Mouse (Mus musculus) MEL (cell line): ENCODE measurements at regions not wholly inside any gene's neighbourhood (a gene's known extent, or its start where the extent isn't known, plus 50 kb on each side); places are given as distances from the start of the nearest gene placed in this dataset.
A peak's percentile ranks its signal among the peaks of the same experiment; 100 is the strongest.

Experiments used
- DNase-seq: peaks from one replicate; pipeline ENCODE4 v3.0.0; 2011; ENCODE audit warnings: low read depth, low spot score
- H3K27ac ChIP-seq: 2 replicates; pipeline ENCODE4 v1.5.1; 2012; ENCODE audit warnings: low read depth, mild to moderate bottlenecking, control low read depth, low read length, moderate library complexity; ENCODE audit not compliant: control insufficient read depth
- H3K27me3 ChIP-seq, 2 experiments: fragments of 150-350 bp in 1 of 2; sonication (generic) in 1 of 2; 2 replicates each; pipeline ENCODE4 v1.6.1; 2012; ENCODE audit warnings: low read length in 2 of 2, mild to moderate bottlenecking in 2 of 2, improper control_type of control experiment in 1 of 2, moderate library complexity in 1 of 2; ENCODE audit not compliant: insufficient read depth in 2 of 2, control insufficient read depth in 1 of 2
- H3K36me3 ChIP-seq, 2 experiments: 2 replicates each; pipeline ENCODE4 v1.6.1; 2012 to 2014; ENCODE audit warnings: low read length in 2 of 2, improper control_type of control experiment in 1 of 2, inconsistent platforms in 1 of 2, mild to moderate bottlenecking in 1 of 2; ENCODE audit not compliant: insufficient read depth in 2 of 2, control insufficient read depth in 1 of 2
- H3K4me1 ChIP-seq, 2 experiments: fragments of 150-350 bp in 1 of 2; sonication (generic) in 1 of 2; 2 replicates each; pipeline ENCODE4 v1.6.1; 2012; ENCODE audit warnings: low read length in 2 of 2, improper control_type of control experiment in 1 of 2, mild to moderate bottlenecking in 1 of 2; ENCODE audit not compliant: insufficient read depth in 2 of 2, control insufficient read depth in 1 of 2
- H3K4me3 ChIP-seq, 2 experiments: fragments of 150-350 bp in 1 of 2; sonication (generic) in 1 of 2; 2 replicates each; pipeline ENCODE4 v1.5.1; 2012; ENCODE audit warnings: low read depth in 2 of 2, low read length in 2 of 2, mild to moderate bottlenecking in 2 of 2, moderate library complexity in 2 of 2, control low read depth in 1 of 2, improper control_type of control experiment in 1 of 2; ENCODE audit not compliant: control insufficient read depth in 1 of 2, insufficient read depth in 1 of 2
- H3K79me2 ChIP-seq: 2 replicates; pipeline ENCODE4 v1.6.1; 2012; ENCODE audit warnings: mild to moderate bottlenecking, low read length, moderate library complexity; ENCODE audit not compliant: control insufficient read depth, poor library complexity, insufficient read depth
- H3K9ac ChIP-seq: 2 replicates; pipeline ENCODE4 v1.6.1; 2012; ENCODE audit warnings: low read depth, mild to moderate bottlenecking, control low read depth, low read length, moderate library complexity; ENCODE audit not compliant: control insufficient read depth, poor library complexity, severe bottlenecking
- H3K9me3 ChIP-seq: fragments of 150-350 bp; sonication (generic); replicated peaks from 2 replicates; pipeline ENCODE4 v1.6.1; 2012; ENCODE audit warnings: mild to moderate bottlenecking, low read length, improper control_type of control experiment, moderate library complexity; ENCODE audit not compliant: insufficient read depth
- BHLHE40 ChIP-seq: IDR thresholded peaks from 2 replicates; pipeline ENCODE4 v1.6.1; 2012; ENCODE audit warnings: low read depth, mild to moderate bottlenecking, inconsistent platforms, low read length, improper control_type of control experiment, borderline replicate concordance
- CHD1 ChIP-seq: IDR thresholded peaks from 2 replicates; pipeline ENCODE4 v1.6.1; 2012; ENCODE audit warnings: low read depth, mild to moderate bottlenecking, inconsistent platforms, low read length, improper control_type of control experiment
- CHD2 ChIP-seq: IDR thresholded peaks from 2 replicates; pipeline ENCODE4 v1.6.1; 2011; ENCODE audit warnings: low read length, improper control_type of control experiment
- CTCF ChIP-seq, 3 experiments: IDR thresholded peaks in 2 of 3; conservative IDR thresholded peaks in 1 of 3; 2 replicates each; pipeline ENCODE4 v1.5.1; 2011 to 2012; ENCODE audit warnings: low read length in 3 of 3, low read depth in 2 of 3, mild to moderate bottlenecking in 2 of 3, improper control_type of control experiment in 1 of 3, inconsistent platforms in 1 of 3, mixed read lengths in 1 of 3, moderate library complexity in 1 of 3; ENCODE audit not compliant: control insufficient read depth in 1 of 3, insufficient read depth in 1 of 3, poor library complexity in 1 of 3, severe bottlenecking in 1 of 3
- E2F4 ChIP-seq: IDR thresholded peaks from 2 replicates; pipeline ENCODE4 v1.6.1; 2011; ENCODE audit warnings: low read depth, low read length, improper control_type of control experiment, borderline replicate concordance
- ELF1 ChIP-seq: IDR thresholded peaks from 2 replicates; pipeline ENCODE4 v1.6.1; 2014; ENCODE audit warnings: low read depth, mild to moderate bottlenecking, inconsistent platforms, low read length, improper control_type of control experiment, moderate library complexity
- KAT2A ChIP-seq: conservative IDR thresholded peaks from 2 replicates; pipeline ENCODE4 v1.6.1; 2012; ENCODE audit warnings: low read depth, low read length, improper control_type of control experiment, inconsistent platforms
- MEF2A ChIP-seq: IDR thresholded peaks from 2 replicates; pipeline ENCODE4 v1.6.1; 2014; ENCODE audit warnings: low read depth, mild to moderate bottlenecking, inconsistent platforms, low read length, improper control_type of control experiment; ENCODE audit not compliant: poor library complexity, insufficient replicate concordance, severe bottlenecking; ENCODE audit errors: extremely low read depth
- NELFE ChIP-seq: IDR thresholded peaks from 2 replicates; pipeline ENCODE4 v1.6.1; 2011; ENCODE audit warnings: low read depth, low read length, improper control_type of control experiment
- NRF1 ChIP-seq: IDR thresholded peaks from 2 replicates; pipeline ENCODE4 v1.6.1; 2014; ENCODE audit warnings: low read depth, mild to moderate bottlenecking, inconsistent platforms, low read length, improper control_type of control experiment, moderate library complexity; ENCODE audit not compliant: poor library complexity, insufficient read depth, severe bottlenecking
- POLR2A ChIP-seq, 2 experiments: IDR thresholded peaks; 2 replicates each; pipeline ENCODE4 v1.6.1; 2011 to 2012; ENCODE audit warnings: low read length in 2 of 2, mild to moderate bottlenecking in 2 of 2, control low read depth in 1 of 2, improper control_type of control experiment in 1 of 2, low read depth in 1 of 2, moderate library complexity in 1 of 2; ENCODE audit not compliant: control insufficient read depth in 1 of 2, insufficient read depth in 1 of 2, poor library complexity in 1 of 2
- POLR2AphosphoS2 ChIP-seq: IDR thresholded peaks from 2 replicates; pipeline ENCODE4 v1.6.1; 2011; ENCODE audit warnings: low read length, improper control_type of control experiment
- POLR2AphosphoS5 ChIP-seq: IDR thresholded peaks from 2 replicates; pipeline ENCODE4 v1.6.1; 2012; ENCODE audit warnings: low read depth, borderline replicate concordance, mild to moderate bottlenecking, inconsistent platforms, low read length, moderate library complexity, mixed read lengths
- SIN3A ChIP-seq: IDR thresholded peaks from 2 replicates; pipeline ENCODE4 v1.6.1; 2012; ENCODE audit warnings: low read length, improper control_type of control experiment, inconsistent platforms
- TCF12 ChIP-seq: IDR thresholded peaks from 2 replicates; pipeline ENCODE4 v1.6.1; 2014; ENCODE audit warnings: low read depth, mild to moderate bottlenecking, inconsistent platforms, low read length, improper control_type of control experiment, moderate library complexity
- ZKSCAN1 ChIP-seq: IDR thresholded peaks from 2 replicates; pipeline ENCODE4 v1.6.1; 2012; ENCODE audit warnings: low read depth, mild to moderate bottlenecking, inconsistent platforms, low read length, improper control_type of control experiment, moderate library complexity
- ZMIZ1 ChIP-seq: IDR thresholded peaks from 2 replicates; pipeline ENCODE4 v1.6.1; 2012; ENCODE audit warnings: low read depth, mild to moderate bottlenecking, inconsistent platforms, low read length, improper control_type of control experiment, moderate library complexity
- ZNF384 ChIP-seq: IDR thresholded peaks from 2 replicates; pipeline ENCODE4 v1.6.1; 2012; ENCODE audit warnings: low read depth, mild to moderate bottlenecking, inconsistent platforms, low read length, improper control_type of control experiment

DNA sequence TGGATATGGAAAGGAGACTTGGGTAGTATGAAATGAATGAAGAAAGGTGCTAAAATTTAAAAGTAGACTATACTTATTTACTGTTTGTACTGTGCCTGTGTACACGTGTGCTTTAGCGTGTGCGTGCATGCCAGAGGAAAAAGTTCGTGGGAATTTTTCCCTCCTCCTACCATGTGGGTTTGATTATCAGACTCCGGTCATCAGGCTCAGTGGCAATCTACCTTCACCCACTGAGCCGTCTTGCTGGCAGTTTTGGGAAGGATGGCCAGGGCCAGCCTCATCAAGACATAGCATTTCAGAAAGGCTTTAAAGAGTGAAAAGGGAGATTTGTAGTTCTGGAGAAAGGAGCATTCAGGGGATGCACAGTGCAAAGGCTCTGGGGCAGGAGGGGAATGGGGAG is 87.0 kb upstream of the Tpm1 start:
- no peak for DNase-seq
- Histone ChIP-seq H3K9ac (no peak overlapping the region), H3K9me3 (no peaks in the 10 kb centered on the region), H3K27ac (no peak overlapping the region), H3K36me3 (no peaks in the 10 kb centered on the region), H3K4me1 (no peaks in the 10 kb centered on the region), H3K79me2 (no peaks in the 10 kb centered on the region), H3K27me3 (no peaks in the 10 kb centered on the region), H3K4me3 (no peak overlapping the region)
- TF ChIP-seq ZKSCAN1 (no peak), BHLHE40 (no peak), ZNF384 (no peak), POLR2AphosphoS5 (no peak), E2F4 (no peak), CHD1 (no peak), POLR2A (IDR thresholded peaks at IDR 0.05; ENCODE audit: control insufficient read depth in 1 of 2, insufficient read depth in 1 of 2, low read depth in 1 of 2, low read length in 2 of 2, poor library complexity in 1 of 2) (no peak), CHD2 (no peak), POLR2AphosphoS2 (no peak), NRF1 (no peak), SIN3A (no peak), MEF2A (no peak), ZMIZ1 (no peak), ELF1 (no peak), KAT2A (no peak), CTCF (IDR thresholded peaks at IDR 0.05 in 2 of 3, conservative IDR thresholded peaks at IDR 0.05 in 1 of 3; ENCODE audit: control insufficient read depth in 1 of 3, insufficient read depth in 1 of 3, low read depth in 2 of 3, low read length in 3 of 3, poor library complexity in 1 of 3, severe bottlenecking in 1 of 3) (no peak), TCF12 (no peak)

DNA sequence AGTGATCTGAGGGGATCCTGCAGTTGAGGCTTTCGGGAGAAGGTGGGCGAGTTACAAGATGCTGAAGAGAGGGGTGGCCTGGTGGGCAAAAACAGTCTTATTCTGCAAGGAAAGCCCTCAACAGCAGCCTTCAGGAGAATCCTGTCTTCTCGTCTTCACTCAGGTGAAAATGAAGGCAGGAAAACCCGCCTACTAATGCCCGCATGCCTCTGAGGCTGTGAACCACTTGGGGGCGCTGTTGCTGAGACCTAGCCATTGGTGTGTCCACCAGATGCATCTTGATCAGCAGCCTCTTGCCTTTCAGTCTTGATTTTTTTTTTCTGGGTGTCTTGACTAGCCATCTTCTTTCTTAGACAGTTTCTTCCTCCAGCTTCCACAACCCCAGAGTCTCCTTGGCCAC is 85.2 kb upstream of the Tpm1 start:
- H3K36me3 ChIP-seq = no peaks in the 10 kb centered on the region
- DNase-seq = no peak

More for the DNA sequence above, 85.2 kb upstream of the Tpm1 start:
- H3K27me3 ChIP-seq = no peaks in the 10 kb centered on the region
- no peak overlapping the region for H3K27ac ChIP-seq
- no peak overlapping the region for H3K9ac ChIP-seq
- H3K4me1 ChIP-seq = no peaks in the 10 kb centered on the region
- no peak overlapping the region for H3K4me3 ChIP-seq
- H3K9me3 ChIP-seq = no peaks in the 10 kb centered on the region
- H3K79me2 ChIP-seq = no peaks in the 10 kb centered on the region
- no peak for TF ChIP-seq KAT2A
- TF ChIP-seq NELFE = no peak
- no peak for TF ChIP-seq TCF12
- TF ChIP-seq CTCF (IDR thresholded peaks at IDR 0.05 in 2 of 3, conservative IDR thresholded peaks at IDR 0.05 in 1 of 3; ENCODE audit: control insufficient read depth in 1 of 3, insufficient read depth in 1 of 3, low read depth in 2 of 3, low read length in 3 of 3, poor library complexity in 1 of 3, severe bottlenecking in 1 of 3) = peak; percentile 5 to 39 (median 10); a peak in 3 of 6 replicates
- no peak for TF ChIP-seq E2F4
- no peak for TF ChIP-seq MEF2A
